Mouse (Mus musculus): ENCODE data around the gene Nxn.

DNA sequence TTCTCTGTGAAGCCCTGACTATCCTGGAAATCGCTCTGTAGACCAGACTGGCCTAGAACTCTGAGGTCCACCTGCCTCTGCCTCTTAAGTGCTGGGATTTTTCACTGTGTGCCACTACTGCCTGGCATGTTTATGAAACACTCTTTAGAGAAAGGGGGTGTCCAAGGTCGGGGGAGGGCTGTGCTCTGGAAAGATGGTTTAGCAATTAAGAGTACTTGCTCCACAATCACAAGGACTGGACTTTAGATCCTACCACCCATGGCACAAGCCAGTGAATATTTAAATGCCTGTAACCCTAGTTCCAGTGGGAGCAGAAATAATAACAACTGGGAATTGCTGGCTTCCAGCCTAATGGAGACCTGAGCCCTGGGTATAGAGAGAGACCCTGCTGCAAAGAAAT, 119.0 kb downstream of the Nxn start:
- TF ChIP-seq BHLHE40 (IDR thresholded peaks at IDR 0.05; ENCODE audit: borderline replicate concordance, low read depth, low read length): no peak
- no peak for TF ChIP-seq POLR2A (IDR thresholded peaks at IDR 0.05; ENCODE audit: control insufficient read depth in 1 of 2, insufficient read depth in 1 of 2, low read depth in 1 of 2, low read length in 2 of 2, poor library complexity in 1 of 2)
- TF ChIP-seq EP300 (IDR thresholded peaks at IDR 0.05; ENCODE audit: low read depth in 1 of 2, low read length in 2 of 2): no peak
- no peak for TF ChIP-seq MAZ (IDR thresholded peaks at IDR 0.05; ENCODE audit: low read depth, low read length)
- no peak for TF ChIP-seq MAFK (IDR thresholded peaks at IDR 0.05; ENCODE audit: borderline replicate concordance, low read depth, low read length)
- TF ChIP-seq MXI1 (IDR thresholded peaks at IDR 0.05; ENCODE audit: low read depth, low read length): no peak
